Mouse (Mus musculus) ES-CJ7 (cell line): ENCODE data around the gene Hlf.
A peak's percentile ranks its signal among the peaks of the same experiment; 100 is the strongest.

Experiments used
- DNase-seq: peaks from one replicate; pipeline ENCODE4 v3.0.0; 2011; ENCODE audit warnings: low read depth, low spot score

Hlf gene

DNA sequence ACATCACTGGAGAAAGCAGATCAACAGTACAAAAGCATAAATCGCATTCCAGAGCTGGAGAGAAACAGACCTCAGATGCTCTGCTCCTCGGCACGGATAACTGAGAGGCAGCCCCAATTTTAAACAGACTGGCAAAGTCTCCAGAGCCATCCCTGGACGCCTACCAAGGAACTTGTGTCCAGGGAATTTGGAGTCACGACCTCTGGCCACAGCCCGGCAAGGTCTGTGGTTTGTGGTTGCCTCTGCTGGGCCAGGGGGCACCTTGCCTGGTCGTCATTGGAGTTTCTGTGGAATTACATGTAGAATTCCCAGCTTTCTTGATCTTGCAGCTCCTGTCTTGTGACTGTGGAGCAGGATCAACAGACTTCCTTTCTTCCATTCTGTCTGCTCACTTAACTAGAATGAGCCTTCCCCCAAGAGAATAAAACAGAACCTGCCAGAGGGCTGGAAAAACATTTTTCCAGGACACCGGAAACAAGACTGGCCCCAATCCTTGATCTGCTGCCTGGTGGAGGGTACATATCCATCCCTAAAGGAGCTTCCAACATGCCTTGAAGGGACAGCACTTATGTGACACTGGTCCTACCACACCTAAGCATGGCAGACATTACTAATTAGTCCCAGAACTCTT, 19.1 kb downstream of the Hlf start:
- DNase-seq: no peak

DNA sequence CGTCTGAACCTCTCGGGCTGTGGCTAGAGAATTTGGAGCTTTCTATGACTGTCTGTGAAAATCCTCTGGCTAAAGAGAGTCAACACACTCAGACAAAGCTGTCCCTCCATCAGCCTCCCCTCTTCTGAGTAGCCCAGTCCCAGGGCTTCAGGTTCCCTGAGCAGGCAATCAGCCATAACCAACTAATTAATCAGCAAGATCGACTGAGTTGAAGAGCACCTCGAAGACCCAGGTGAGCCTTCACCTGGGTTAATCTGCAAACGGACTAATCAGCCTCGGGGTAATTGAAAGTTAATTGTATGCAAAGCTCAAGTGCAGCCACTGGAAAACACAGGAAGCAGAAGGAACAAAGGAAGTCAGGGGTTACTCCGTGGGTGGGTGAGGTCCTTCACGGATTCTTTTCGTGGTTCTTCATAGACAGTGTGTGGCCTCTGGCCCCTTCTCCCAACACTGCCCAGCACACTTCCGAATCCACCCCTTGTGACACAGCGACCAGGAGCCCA, 19.9 kb downstream of the Hlf start:
- DNase-seq: no peak

DNA sequence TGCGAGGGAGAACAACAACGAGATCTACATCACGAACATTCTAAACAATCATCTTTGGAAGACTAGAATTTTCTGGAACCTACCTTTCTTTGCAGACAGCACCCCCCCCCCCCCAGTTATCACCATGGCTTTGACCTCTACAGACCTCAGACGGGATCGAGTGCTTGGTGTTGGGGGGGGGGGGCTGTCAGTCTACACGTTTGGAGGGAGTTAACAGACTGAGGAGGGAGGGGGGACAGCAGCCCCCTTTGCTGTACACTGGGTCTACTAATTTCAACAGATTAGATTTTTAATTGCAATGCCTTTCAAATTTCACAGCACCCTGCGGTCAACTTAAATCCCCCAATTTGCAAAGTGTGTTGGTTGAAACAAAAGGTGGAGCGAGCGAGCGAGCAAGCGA, 20.3 kb downstream of the Hlf start:
- no peak for DNase-seq

DNA sequence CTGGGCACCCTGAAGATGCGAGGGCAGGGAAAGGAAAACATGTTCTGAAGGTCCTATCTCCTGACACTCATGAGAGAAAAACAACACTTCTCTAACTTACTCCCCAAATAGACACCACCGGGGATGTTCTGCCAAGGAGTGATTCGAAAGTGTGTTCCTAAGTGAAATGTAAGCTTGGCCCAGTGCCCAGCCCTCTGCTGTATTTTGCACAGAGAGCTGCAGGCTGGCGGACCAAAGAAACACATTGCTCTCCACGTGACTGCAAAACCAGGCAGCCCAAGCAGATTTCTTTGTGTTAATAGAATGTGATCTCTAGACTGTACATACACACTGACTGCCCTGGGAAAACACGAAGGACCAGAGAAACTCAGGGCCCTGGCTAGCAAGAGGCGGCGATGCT, 21.1 kb downstream of the Hlf start:
- no peak for DNase-seq

DNA sequence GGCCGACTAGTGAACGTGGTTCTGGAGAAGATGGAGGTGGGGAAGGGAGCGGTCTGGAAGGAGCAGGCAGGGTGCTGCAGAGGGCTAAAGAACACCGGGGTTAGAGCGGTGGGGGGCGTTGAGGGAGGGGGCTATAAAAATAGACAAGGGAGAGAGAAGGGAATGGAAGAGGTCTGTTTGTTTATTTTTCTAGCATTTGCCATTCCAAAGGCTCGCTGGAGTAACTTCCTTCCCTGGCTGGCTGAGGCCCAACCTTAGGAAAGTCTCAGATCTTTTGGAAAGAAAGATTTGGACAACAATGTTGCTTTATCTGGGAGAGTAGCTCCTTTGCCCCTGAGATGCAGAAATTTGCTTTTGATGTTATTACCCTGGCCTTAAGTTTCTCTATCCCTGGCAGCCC, 21.6 kb downstream of the Hlf start:
- no peak for DNase-seq

DNA sequence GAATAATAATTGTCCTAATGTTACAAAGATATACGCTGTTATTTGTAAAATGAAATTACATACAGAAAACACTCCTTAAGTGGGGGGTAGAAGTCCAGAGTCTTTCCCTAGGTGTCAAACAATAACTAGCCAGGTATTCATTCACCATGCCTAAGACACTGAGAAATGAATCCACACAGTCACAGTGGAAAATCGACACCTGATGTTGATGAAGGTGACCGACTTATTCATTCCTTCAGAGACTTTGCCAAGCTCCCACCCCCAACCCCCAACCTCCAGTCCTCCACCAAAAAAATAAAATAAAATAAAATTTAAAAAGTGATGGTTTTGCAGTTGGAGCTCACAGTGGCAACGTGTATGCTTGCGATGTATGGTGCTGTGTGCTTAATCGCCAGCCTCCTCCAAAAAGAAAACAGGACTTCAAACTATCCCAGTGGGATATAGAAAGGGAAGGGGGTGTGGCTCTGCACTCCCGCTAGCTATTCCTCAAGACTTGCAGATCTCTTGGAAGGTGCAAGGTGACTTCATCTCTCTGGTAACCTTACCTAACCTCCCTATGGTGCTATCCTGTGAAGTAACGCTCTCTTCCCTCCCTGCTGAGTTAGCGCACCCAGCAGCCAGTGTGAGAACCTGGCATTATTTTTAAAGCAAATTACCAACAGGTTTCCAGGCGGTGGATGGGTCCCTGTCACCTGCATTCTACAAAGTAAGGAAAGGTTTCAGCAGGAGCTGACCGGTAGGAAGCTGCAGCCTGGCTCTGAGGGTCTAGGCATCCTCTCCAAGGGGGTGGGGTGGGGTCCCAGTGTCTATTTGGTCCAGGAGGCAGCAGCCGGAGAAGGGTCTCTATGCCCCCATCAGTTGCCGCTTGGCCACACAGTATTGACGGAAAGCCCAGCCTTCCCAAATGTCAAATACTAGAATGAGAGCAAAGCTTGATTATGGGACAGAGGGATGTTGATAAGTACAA, 22.5 kb downstream of the Hlf start:
- DNase-seq: no peak

DNA sequence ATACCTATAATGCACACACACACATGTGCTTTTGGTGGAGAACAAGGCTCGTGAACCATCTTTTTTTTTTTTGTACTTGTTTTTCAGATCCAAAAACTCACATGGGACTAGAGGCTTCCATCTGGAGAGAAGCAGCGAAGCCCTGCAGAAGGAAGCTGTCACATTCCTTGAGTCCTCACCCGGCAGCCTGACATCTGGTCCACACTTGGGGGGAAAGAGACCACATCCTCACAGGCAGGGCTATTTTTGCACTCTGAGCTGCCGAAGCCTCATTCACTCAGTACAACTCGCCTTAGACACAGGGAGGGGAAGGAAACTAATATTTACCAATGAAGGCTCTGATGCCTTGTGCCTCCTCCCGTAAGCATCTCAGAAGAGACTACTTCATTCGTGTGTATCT, 25.8 kb downstream of the Hlf start:
- no peak for DNase-seq

DNA sequence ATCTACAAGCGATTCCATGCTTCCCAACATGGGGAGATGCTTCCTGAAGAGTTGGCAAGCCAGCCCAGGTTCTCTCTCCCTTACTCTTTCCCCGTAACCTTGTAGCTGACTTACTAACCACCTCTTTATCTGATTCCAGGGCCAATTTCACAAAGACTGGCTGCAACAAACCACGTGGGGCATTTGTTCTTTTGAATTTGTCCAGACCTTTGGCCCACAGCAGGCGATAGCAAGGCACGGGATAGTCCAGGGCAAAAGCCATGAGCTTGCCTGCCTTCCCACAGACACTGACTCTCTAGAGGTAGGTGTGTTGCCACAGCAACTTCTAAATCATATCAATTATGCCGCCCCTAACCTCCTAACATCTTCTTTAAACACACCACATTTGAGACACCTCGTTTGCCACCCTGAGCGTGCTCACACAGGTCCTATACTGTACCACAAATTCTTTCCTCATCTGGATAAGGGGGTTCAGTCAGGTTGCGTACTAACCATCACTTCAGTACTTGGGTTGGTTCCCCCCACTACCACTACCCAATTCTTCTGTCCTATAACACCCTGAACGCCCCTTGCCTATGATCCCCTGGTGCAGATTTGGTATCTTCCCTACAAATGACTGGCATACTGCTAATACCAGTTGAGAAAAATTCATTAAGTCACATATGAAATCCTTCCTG, 26.7 kb downstream of the Hlf start:
- DNase-seq: no peak

DNA sequence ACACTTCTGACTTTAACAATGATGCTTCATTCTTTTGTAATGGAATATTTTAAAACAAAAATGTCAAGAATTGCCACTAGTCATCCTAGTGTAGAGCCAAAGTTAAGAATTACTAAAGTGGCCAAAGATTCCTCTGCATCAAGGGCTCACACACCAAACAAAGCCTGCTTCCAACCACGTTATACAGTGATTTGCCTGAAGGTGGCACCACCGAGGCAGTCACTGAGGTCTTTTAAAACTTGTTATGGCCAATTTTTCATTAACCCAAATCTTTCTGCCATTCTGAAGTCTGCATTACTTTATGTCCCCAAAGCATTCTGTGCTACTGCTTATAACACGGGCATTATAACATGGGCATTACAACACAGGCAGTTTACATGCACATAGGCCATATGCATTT, 27.3 kb downstream of the Hlf start:
- peak; percentile 11 for DNase-seq

DNA sequence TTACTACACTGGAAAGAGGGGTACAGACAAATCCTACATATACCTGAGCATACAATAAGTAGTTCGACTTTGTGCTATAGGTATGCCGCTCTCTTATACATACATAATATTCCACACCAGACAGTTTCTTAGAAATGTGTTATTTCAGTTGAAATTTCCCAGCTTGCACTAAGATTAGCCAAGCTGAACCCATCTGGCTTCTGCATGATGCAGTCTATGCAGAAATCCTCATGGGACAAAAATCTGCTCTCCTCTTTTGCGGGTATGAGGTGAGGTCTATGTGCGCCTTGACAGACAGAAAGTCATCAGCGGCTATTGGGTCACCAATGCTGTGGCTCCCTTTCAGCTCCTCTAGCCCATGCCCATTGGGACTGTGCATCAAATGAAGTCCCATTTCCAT, 30.2 kb downstream of the Hlf start:
- no peak for DNase-seq

DNA sequence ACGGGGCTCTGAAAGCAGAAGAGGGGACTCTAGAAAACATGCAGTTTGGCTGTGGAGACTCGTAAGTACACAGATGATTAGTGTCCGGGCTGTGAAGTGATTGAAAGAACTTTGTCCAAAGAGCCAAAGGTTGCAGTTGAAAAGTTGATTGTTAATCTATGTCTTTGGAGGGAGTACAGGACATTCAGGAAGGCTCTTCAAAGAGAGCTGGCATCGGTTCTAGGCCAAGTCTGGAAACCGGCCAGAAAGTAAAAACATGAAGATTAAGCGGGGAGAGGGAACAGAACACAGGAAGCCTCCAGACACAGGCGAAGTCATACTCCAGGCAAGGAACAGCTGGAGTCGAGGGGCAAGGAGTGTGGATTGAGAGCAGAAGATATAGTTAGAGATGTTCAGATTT, 32.6 kb downstream of the Hlf start:
- DNase-seq: no peak

DNA sequence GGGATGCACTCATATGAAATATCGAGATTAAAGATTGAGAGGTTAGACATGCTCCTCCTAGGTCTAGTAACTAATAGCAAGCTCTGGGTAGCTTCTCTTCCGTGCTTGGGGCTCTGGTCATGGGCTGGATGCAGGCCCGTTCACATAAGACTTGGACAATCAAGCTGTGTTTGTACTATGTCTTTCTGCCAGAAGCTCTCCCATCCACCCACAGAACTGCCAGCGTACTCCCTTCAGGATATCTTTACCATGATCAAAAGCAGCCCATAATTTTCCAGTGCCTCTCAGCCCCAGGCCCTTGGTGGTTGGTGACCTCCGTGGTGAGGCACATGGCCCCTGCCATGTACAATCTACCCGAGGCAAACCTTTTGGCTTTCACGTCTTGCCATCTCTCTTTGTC, 33.3 kb downstream of the Hlf start:
- DNase-seq: no peak

DNA sequence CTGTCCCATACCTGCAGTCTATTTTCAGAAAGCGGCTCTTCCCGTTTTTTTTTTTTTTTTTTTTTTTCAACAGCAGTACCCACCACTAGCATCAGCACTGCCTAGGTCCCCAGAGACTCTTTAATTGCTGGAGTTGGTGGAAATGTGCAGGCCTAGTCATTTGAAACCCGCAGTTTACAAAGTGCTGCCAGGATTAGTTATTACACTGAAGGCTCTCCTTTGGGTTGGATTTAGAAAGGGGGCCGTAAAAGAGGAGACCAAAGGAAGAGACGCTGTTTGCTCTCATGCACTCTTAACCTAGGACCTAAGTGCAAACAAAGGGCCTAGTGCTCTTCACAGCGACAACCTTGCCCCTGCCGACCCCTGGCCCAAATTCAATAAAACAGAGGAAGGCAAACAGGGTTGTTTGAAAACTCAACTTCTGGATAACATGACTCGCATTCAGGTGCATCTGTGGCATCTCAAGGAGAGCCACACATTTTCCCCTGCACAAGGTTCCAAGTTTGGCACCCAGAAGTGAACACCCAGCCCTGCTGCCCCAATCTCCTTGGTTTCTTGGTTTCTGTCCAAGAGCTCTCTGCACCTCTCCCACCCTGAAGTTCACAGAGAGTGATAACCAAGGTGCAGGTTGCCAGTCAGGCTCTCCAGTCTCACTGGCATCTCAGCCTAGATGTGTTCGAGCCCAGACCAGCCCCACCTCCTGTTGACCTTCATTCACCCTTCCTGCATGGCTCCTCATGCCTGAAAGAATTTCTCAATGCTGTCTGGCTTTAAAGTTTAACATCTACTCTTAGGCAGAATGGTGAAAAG, 34.0 kb downstream of the Hlf start:
- DNase-seq: no peak

DNA sequence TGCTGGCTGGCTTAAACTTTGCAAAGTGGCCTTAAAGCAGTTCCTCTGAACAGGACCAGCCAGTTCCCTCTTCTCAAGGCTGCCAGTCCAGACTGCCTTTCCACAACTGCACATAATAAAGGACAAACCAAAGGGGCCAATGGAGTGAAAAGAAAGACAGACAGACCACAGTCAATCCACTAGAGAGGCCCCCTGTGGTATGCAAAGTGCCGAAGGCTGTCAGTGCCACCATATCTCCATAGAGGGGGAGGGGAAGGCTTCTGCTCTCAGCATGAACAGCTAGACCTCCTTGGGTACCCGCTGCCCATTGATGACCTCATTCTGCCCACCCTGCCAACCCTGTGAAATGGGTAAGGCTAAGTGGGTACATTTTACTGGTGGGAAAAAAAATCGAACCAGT, 34.7 kb downstream of the Hlf start:
- DNase-seq: peak; percentile 9

DNA sequence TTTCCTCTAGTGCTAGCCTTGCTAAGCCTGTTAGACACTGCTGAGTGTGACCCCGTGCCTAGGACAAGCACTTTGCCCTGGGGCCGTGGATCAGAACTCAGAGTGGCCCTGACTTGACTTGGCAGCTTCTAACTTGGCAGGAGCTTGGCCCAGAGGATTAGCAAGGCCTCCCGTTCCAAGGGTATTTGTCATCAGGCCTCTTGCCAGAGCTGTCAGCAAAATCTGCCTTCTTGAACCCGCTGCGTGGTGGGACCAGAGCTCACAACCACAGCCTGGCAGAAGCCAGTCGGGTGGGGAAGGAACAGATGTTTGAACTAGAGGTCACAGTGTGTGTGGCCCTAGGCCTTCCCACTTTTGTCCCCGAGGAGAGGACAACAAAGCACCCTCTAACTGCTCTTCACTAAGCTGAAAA, 35.4 kb downstream of the Hlf start:
- no peak for DNase-seq

DNA sequence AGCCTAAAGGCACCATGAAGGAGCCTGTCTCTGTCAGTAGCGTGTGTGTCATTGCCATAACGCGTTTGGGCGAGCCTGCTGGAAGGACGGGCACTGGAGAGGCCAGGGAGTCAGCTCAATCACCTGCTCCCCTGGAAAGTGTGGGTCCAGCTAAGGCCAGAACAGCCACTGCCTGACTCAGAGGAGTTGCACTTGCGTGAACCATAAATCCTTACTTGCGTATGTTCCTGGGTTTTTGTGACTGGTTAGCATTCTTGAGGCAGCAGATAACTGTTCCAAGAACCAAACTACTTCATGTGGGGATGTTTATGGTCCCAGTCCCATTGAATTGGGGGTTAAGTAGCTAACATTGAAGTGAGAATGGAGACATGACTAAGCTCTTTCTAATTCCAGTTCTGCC, 38.0 kb downstream of the Hlf start:
- no peak for DNase-seq

DNA sequence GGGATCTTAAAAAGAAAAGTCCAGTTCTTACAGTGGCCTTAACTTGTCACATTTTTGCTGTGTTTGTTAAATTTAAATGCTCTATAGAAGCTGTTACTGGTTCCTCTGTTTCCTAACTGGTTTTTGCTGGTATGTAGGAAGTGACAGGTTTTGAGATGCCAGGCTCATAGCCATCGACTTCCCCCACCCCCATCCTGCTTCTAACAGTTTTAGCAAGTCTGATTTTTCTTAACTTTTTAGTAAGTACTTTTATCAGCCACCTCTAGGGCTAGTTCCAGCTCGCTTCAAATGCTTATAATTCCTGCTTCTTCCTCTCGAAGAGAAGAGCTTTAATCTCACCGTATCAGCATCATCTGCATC, 40.6 kb downstream of the Hlf start:
- no peak for DNase-seq

DNA sequence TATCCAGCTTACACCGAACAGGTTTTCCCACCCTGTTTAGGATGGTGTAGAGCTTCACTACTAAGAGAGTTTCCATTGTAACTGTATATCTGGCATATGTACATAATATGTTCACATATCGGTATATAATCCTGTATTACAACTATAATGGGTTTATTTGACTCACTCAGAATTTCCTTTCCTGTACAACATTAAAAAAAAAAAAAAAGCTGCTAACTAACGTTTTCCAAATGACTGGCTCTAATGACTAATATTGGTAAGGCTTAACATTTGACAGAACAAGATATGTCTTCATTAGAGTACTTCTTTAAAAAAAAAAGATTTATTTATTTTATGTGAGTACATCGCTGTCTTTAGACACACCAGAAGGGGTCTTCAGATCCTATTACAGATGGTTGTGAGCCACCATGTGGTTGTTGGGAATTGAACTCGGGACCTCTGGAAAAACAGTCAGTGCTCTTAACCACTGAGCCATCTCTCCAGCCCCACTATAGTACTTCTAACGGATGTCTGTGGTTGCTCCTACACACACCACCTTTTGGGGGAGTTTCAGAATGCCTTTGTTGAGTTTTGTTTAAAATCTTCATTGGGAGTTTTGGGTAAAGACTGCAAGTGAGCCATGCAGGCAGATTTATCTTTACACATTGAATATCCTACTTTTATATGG, 41.1 kb downstream of the Hlf start:
- DNase-seq: no peak

DNA sequence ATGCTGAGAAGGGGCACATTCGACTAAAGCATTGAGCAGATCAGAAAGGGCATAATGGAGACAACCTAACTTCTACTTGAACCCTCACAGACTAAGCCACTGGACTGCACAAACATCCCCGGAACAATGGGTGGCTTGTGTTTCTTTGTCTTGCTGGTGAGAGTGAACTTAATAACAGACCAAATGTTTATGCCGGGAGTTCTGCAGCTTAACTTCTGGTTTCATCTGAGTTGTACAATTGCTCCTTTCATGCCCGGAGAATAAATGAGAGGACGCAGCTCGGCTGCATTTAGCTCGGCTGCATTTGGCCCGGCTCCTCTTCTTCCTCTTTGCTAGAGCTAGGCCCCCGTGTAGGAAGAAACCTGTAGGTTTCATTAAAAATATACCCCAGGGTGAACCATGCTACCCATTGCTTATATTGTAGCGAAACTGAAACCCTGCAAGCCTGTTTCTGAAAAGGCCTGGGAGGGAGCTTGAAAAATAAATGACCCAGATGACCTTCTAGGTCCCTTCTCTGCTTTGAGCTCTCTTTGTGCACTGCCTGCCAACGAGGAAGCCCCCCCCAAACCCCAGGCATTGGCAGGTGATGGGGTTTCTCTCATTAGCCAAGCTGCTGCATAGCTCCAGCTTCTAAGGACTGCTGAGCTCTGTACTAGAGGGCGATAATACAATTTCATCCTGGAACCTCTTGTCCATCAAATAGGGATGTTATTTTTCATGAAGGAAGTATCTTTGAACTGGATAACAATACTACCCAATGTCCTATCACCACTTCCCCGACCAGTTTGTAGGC, 42.8 kb downstream of the Hlf start:
- no peak for DNase-seq

DNA sequence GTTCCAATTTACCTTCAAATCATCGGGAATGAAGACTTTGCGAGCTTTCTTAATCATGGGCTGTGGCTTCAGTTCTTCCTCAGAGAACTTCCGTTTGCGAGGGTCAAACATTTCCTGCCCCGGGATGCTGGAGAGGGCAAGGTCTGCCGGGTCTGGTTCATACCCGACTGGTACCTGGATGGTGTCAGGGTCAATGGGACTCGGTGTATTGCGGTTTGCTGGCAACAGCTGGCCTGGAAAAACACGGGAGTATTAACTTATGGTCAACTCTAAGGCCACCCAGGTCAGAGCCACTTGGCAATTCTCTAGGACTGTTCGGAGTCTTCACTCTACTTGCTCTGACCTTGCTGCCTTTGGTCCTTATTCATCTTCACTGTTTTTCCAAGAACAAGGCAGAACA, 44.9 kb downstream of the Hlf start:
- DNase-seq: no peak
